Mouse (Mus musculus): ENCODE measurements at regions not wholly inside any gene's neighbourhood (a gene's known extent, or its start where the extent isn't known, plus 50 kb on each side); places are given as distances from the start of the nearest gene placed in this dataset.

- no peak overlapping the region for H3K9ac ChIP-seq (replicated peaks; ENCODE audit: low read depth, low read length)
- 27% methylated on average over 16 of the region's 16 CpGs for WGBS
- H3K9me3 ChIP-seq (ENCODE audit: control insufficient read depth, low read length): no peaks in the 10 kb centered on the region
- peak; percentile 96 for ATAC-seq
- peak overlapping the region; percentile 87 for H3K27ac ChIP-seq (ENCODE audit: low read length)
- no peaks in the 10 kb centered on the region for H3K36me3 ChIP-seq (ENCODE audit: control insufficient read depth, insufficient read depth)
- H3K4me1 ChIP-seq (replicated peaks; ENCODE audit: control insufficient read depth, insufficient read depth, low read length): peaks cover 11% of the 10 kb centered on the region
- no peak overlapping the region for H3K4me3 ChIP-seq (replicated peaks; ENCODE audit: low read length)
- peak overlapping the region; percentile 13; the same call in 1 of the 2 replicates for H3K4me2 ChIP-seq (ENCODE audit: low read length)
- no peaks in the 10 kb centered on the region for H3K27me3 ChIP-seq (replicated peaks; ENCODE audit: control insufficient read depth, insufficient read depth, low read length)
These were observed 642.5 kb downstream of the Pard3 start for GRCm38 (mm10) chr8:127706051-127706835.

DNA sequence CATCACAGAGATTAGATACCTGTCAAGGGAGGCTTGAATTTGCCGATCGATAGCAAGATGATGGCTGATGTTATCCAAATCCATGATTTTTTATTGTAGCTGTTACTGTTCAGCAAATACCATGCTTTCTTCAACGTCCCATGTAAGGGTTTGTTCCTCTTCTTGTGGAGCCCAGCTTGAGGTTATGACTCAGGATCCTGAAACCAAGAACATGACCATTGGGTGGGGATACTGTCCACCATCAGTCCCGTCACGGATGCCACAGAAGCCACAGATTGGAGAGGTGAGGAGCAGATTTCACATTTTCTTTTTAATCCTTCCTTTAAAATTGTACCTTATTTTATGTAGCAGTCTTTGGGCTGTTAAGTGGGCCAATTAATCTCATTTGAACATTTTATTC, 645.7 kb downstream of the Pard3 start:
- Histone ChIP-seq H3K27ac (ENCODE audit: low read length) (no peak overlapping the region), H3K9me3 (ENCODE audit: control insufficient read depth, low read length) (no peaks in the 10 kb centered on the region), H3K36me3 (ENCODE audit: control insufficient read depth, insufficient read depth) (no peaks in the 10 kb centered on the region), H3K4me2 (ENCODE audit: low read length) (no peak overlapping the region), H3K4me1 (replicated peaks; ENCODE audit: control insufficient read depth, insufficient read depth, low read length) (peaks cover 11% of the 10 kb centered on the region), H3K27me3 (replicated peaks; ENCODE audit: control insufficient read depth, insufficient read depth, low read length) (no peaks in the 10 kb centered on the region), H3K9ac (replicated peaks; ENCODE audit: low read depth, low read length) (no peak overlapping the region), H3K4me3 (replicated peaks; ENCODE audit: low read length) (no peak overlapping the region)
- no peak for ATAC-seq
- WGBS: 93% methylated on average over 5 of the region's 5 CpGs

- 100% methylated on average over 1 of the region's 1 CpGs for WGBS
- no peaks in the 10 kb centered on the region for H3K27me3 ChIP-seq (replicated peaks; ENCODE audit: control insufficient read depth, insufficient read depth, low read length)
- H3K9ac ChIP-seq (replicated peaks; ENCODE audit: low read depth, low read length): no peak overlapping the region
- H3K27ac ChIP-seq (ENCODE audit: low read length): no peak overlapping the region
- H3K9me3 ChIP-seq (ENCODE audit: control insufficient read depth, low read length): no peaks in the 10 kb centered on the region
- H3K4me1 ChIP-seq (replicated peaks; ENCODE audit: control insufficient read depth, insufficient read depth, low read length): peaks cover under 1% of the 10 kb centered on the region; the same call in 1 of the 2 replicates
- no peak overlapping the region for H3K4me2 ChIP-seq (ENCODE audit: low read length)
- ATAC-seq: no peak
- H3K4me3 ChIP-seq (replicated peaks; ENCODE audit: low read length): no peak overlapping the region
- H3K36me3 ChIP-seq (ENCODE audit: control insufficient read depth, insufficient read depth): no peaks in the 10 kb centered on the region
These were observed 643.3 kb upstream of the Nrp1 start for GRCm38 (mm10) chr8:127715097-127715496.

GRCm38 (mm10) chr8:127717969-127718368, 640.4 kb upstream of the Nrp1 start:
- Histone ChIP-seq H3K9me3 (ENCODE audit: control insufficient read depth, low read length) (no peaks in the 10 kb centered on the region), H3K4me3 (replicated peaks; ENCODE audit: low read length) (no peak overlapping the region), H3K36me3 (ENCODE audit: control insufficient read depth, insufficient read depth) (no peaks in the 10 kb centered on the region), H3K4me1 (replicated peaks; ENCODE audit: control insufficient read depth, insufficient read depth, low read length) (peaks cover 9% of the 10 kb centered on the region), H3K27me3 (replicated peaks; ENCODE audit: control insufficient read depth, insufficient read depth, low read length) (no peaks in the 10 kb centered on the region), H3K27ac (ENCODE audit: low read length) (no peak overlapping the region), H3K4me2 (ENCODE audit: low read length) (no peak overlapping the region), H3K9ac (replicated peaks; ENCODE audit: low read depth, low read length) (no peak overlapping the region)
- ATAC-seq: no peak

GRCm38 (mm10) chr8:127719881-127720280, 638.5 kb upstream of the Nrp1 start:
- H3K27ac ChIP-seq (ENCODE audit: low read length): no peak overlapping the region
- H3K9me3 ChIP-seq (ENCODE audit: control insufficient read depth, low read length): no peaks in the 10 kb centered on the region
- H3K4me2 ChIP-seq (ENCODE audit: low read length): no peak overlapping the region
- no peak for ATAC-seq
- no peaks in the 10 kb centered on the region for H3K27me3 ChIP-seq (replicated peaks; ENCODE audit: control insufficient read depth, insufficient read depth, low read length)
- no peak overlapping the region for H3K9ac ChIP-seq (replicated peaks; ENCODE audit: low read depth, low read length)
- H3K4me3 ChIP-seq (replicated peaks; ENCODE audit: low read length): no peak overlapping the region
- H3K4me1 ChIP-seq (replicated peaks; ENCODE audit: control insufficient read depth, insufficient read depth, low read length): peaks cover 9% of the 10 kb centered on the region
- H3K36me3 ChIP-seq (ENCODE audit: control insufficient read depth, insufficient read depth): no peaks in the 10 kb centered on the region
- 39% methylated on average over 6 of the region's 6 CpGs for WGBS

- Histone ChIP-seq H3K4me2 (ENCODE audit: low read length) (no peak overlapping the region), H3K9ac (replicated peaks; ENCODE audit: low read depth, low read length) (no peak overlapping the region), H3K27me3 (replicated peaks; ENCODE audit: control insufficient read depth, insufficient read depth, low read length) (no peaks in the 10 kb centered on the region), H3K4me3 (replicated peaks; ENCODE audit: low read length) (no peak overlapping the region), H3K36me3 (ENCODE audit: control insufficient read depth, insufficient read depth) (no peaks in the 10 kb centered on the region), H3K27ac (ENCODE audit: low read length) (no peak overlapping the region), H3K9me3 (ENCODE audit: control insufficient read depth, low read length) (no peaks in the 10 kb centered on the region), H3K4me1 (replicated peaks; ENCODE audit: control insufficient read depth, insufficient read depth, low read length) (peaks cover 9% of the 10 kb centered on the region)
- ATAC-seq: no peak
- 18% methylated on average over 6 of the region's 6 CpGs for WGBS
These were observed 637.7 kb upstream of the Nrp1 start for GRCm38 (mm10) chr8:127720593-127721290.

DNA sequence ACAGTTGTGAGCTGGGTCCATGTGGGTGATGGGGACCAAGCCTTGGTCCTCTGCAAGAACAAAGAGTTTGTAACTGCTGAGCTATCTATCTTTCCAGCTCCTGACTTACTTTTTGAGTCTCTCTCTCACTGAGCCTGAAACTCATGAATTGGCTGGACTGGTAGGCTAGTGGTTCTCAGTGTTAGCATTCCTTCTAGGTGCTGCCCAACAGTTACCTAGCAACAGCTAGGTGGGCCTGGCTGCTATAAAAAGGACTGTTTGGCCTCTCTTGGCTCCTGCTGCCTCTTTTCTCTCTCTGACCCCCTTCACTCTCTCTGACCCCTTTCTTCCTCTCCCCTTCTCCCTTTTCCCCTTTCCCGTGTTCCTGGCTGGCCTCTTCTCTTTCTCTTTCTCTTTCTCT, 636.8 kb upstream of the Nrp1 start:
- WGBS: 6% methylated on average over 1 of the region's 1 CpGs
- H3K4me3 ChIP-seq (replicated peaks; ENCODE audit: low read length): no peak overlapping the region
- no peak overlapping the region for H3K4me2 ChIP-seq (ENCODE audit: low read length)
- no peak for ATAC-seq
- no peaks in the 10 kb centered on the region for H3K36me3 ChIP-seq (ENCODE audit: control insufficient read depth, insufficient read depth)
- no peaks in the 10 kb centered on the region for H3K9me3 ChIP-seq (ENCODE audit: control insufficient read depth, low read length)
- no peaks in the 10 kb centered on the region for H3K27me3 ChIP-seq (replicated peaks; ENCODE audit: control insufficient read depth, insufficient read depth, low read length)
- peaks cover 9% of the 10 kb centered on the region for H3K4me1 ChIP-seq (replicated peaks; ENCODE audit: control insufficient read depth, insufficient read depth, low read length)
- no peak overlapping the region for H3K27ac ChIP-seq (ENCODE audit: low read length)
- H3K9ac ChIP-seq (replicated peaks; ENCODE audit: low read depth, low read length): no peak overlapping the region

- H3K9ac ChIP-seq (replicated peaks; ENCODE audit: low read depth, low read length): no peak overlapping the region
- H3K36me3 ChIP-seq (ENCODE audit: control insufficient read depth, insufficient read depth): no peaks in the 10 kb centered on the region
- H3K27ac ChIP-seq (ENCODE audit: low read length): no peak overlapping the region
- no peaks in the 10 kb centered on the region for H3K9me3 ChIP-seq (ENCODE audit: control insufficient read depth, low read length)
- WGBS: 94% methylated on average over 3 of the region's 3 CpGs
- H3K27me3 ChIP-seq (replicated peaks; ENCODE audit: control insufficient read depth, insufficient read depth, low read length): no peaks in the 10 kb centered on the region
- no peak overlapping the region for H3K4me2 ChIP-seq (ENCODE audit: low read length)
- ATAC-seq: no peak
- H3K4me3 ChIP-seq (replicated peaks; ENCODE audit: low read length): no peak overlapping the region
- H3K4me1 ChIP-seq (replicated peaks; ENCODE audit: control insufficient read depth, insufficient read depth, low read length): no peaks in the 10 kb centered on the region
These were observed 624.3 kb upstream of the Nrp1 start for GRCm38 (mm10) chr8:127734059-127734458.

DNA sequence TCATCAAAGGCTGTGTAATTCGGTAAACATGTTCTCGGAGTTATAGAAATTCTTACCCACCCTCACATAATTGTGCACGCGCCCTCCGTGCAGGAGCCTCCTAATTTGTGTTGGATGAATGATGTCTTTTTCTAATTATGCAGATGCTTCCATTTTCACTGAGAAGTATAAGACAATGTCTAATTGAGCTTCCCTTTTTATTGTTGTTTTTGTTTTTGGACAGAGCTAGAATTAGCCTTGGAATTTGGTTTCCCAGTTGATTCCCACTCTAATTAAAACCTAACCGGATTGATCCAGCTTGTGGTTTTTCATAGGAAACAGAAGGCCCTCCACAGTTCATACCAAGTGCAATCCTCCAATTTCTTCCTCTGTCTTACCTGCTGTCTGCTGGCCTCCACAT, 616.2 kb upstream of the Nrp1 start:
- Histone ChIP-seq H3K36me3 (ENCODE audit: control insufficient read depth, insufficient read depth) (no peaks in the 10 kb centered on the region), H3K9me3 (ENCODE audit: control insufficient read depth, low read length) (no peaks in the 10 kb centered on the region), H3K4me2 (ENCODE audit: low read length) (no peak overlapping the region), H3K4me1 (replicated peaks; ENCODE audit: control insufficient read depth, insufficient read depth, low read length) (peaks cover 3% of the 10 kb centered on the region), H3K9ac (replicated peaks; ENCODE audit: low read depth, low read length) (no peak overlapping the region), H3K4me3 (replicated peaks; ENCODE audit: low read length) (no peak overlapping the region), H3K27ac (ENCODE audit: low read length) (0 out of 2 replicates have a peak overlapping the region, but pooled peaks have one; percentile 17), H3K27me3 (replicated peaks; ENCODE audit: control insufficient read depth, insufficient read depth, low read length) (no peaks in the 10 kb centered on the region)
- WGBS: 19% methylated on average over 6 of the region's 6 CpGs
- peak; percentile 28; the same call in 1 of the 2 replicates for ATAC-seq
